Mouse (Mus musculus) retina, adult 2 months (tissue): ENCODE data around the gene Noa1.

Experiments
- DNase-seq: peaks from one replicate; pipeline ENCODE4 v3.0.0-alpha.2; 2012; ENCODE audit warnings: low read depth, low spot score

The Noa1 gene

GRCm38 (mm10) chr5:77254402-77254801, 55.5 kb downstream of the Noa1 start:
- no peak for DNase-seq

GRCm38 (mm10) chr5:77253154-77253553, 56.7 kb downstream of the Noa1 start:
- no peak for DNase-seq

- DNase-seq = no peak
Observed at GRCm38 (mm10) chr5:77252115-77252827, 57.6 kb downstream of the Noa1 start.

GRCm38 (mm10) chr5:77251656-77252055, 58.2 kb downstream of the Noa1 start:
- no peak for DNase-seq

- DNase-seq = no peak
Observed at GRCm38 (mm10) chr5:77250083-77250482, 59.8 kb downstream of the Noa1 start.

DNA sequence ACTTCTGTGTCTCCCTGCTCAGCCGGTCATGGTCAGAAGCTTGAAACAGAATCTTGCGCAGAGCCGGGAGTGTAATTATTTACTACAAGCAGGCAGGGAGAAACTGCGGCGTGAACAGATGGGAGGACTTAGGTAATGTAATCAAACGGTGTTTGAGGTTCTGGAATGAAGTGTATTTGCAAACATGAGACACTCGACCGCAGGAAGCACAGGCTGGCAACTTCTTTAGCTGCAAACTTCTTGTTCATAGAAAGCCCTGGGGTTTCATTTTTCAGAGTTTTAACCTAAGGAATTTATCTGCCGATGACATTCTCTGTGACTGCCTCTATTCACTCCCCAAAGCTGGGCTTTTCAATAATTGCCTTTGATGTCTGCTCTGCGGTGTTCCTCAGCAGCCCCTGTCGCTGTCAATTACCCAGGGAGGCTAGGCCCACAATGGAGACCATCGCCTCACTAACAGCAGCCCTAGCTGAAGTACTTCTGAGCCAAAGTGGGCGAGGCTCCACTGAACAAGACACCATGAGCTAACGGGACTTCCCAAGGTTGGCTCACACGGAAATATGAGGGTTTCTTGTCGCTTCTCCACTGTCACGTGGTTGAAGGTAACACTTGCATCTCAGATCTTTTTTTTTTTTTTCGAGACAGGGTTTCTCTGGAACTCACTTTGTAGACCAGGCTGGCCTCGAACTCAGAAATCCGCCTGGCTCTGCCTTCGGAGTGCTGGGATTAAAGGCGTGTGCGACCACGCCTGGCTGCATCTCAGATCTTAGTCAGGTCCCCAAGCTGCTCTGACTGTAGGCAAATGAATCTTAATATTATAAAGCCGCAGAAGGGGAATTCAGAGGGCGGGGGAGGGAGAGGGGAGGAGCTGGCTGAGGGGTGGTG, 63.9 kb downstream of the Noa1 start:
- no peak for DNase-seq

DNA sequence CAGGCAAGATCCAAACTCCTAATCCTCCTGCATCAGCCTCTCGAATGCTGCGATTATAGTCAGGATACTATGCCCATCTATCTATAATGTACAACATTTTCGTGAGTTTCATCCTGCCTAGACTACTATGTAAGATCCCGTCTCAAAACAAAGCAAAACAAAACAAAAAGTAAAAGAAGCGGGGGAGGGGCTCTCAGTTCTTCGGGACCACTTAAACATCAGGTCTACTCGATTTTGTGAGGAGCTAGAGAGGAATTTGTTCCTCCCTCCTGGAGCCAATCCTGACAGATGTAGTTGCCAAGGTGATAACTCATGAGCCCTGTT, 64.5 kb downstream of the Noa1 start:
- DNase-seq = no peak

DNA sequence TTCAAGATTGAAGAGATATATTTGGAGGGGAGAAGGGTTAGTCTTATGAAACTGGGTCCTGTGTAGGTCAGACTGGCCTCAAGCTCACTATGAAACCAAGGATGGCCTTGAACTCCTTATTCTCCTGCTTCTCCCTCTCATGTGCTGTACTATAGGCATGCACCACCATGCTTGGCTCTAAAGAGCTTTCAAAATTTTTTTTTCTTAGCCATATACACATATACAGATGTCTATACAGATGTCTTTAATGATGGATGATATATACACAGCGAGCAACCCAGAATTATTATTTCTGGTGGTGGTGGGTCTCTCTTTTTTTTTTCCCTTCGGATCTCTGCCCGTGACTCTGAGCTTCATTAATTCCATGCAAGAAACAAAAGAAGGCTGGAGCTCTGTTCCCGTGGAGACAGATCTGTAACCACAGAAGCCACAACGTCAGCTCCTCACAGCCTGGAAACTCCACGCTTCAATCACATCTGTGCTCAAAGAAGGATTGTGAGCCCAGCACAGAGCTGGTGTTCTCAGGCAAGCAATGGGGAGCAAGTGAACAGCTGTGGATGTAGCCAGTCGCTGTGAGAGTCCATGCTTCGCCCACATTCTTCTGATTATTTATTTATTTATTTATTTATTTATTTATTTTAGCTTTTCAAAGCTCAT, 65.4 kb downstream of the Noa1 start:
- no peak for DNase-seq
